Mouse (Mus musculus): ENCODE measurements at regions not wholly inside any gene's neighbourhood (a gene's known extent, or its start where the extent isn't known, plus 50 kb on each side); places are given as distances from the start of the nearest gene placed in this dataset.
"Not testable (repeated sequence)": the region's sequence is repeated elsewhere in the genome, so short reads cannot be mapped to it uniquely, and the experiment has no call there.

GRCm38 (mm10) chr1:185939914-185940313 lies 177.2 kb downstream of the Lyplal1 start:
- no peak for DNase-seq (ENCODE audit: low spot score)

- DNase-seq (ENCODE audit: low spot score), result no peak
These were observed 176.6 kb downstream of the Lyplal1 start for GRCm38 (mm10) chr1:185940511-185940910.

GRCm38 (mm10) chr1:185951163-185951562 lies 165.9 kb downstream of the Lyplal1 start:
- no peak for DNase-seq (ENCODE audit: low spot score)

GRCm38 (mm10) chr1:185955821-185956220 lies 161.3 kb downstream of the Lyplal1 start:
- DNase-seq (ENCODE audit: low spot score), result not testable (repeated sequence)

GRCm38 (mm10) chr1:185957557-185957956 lies 159.6 kb downstream of the Lyplal1 start:
- DNase-seq (ENCODE audit: low spot score), result no peak

GRCm38 (mm10) chr1:185958276-185958675 lies 158.8 kb downstream of the Lyplal1 start:
- no peak for DNase-seq (ENCODE audit: low spot score)

GRCm38 (mm10) chr1:185962606-185963005 lies 154.5 kb downstream of the Lyplal1 start:
- no peak for DNase-seq (ENCODE audit: low spot score)

- DNase-seq (ENCODE audit: low spot score), result no peak
These were observed 153.3 kb downstream of the Lyplal1 start for GRCm38 (mm10) chr1:185963773-185964172.

- DNase-seq (ENCODE audit: low spot score), result no peak
These were observed 152.7 kb downstream of the Lyplal1 start for GRCm38 (mm10) chr1:185964426-185964825.

- DNase-seq (ENCODE audit: low spot score), result no peak
These were observed 149.9 kb downstream of the Lyplal1 start for GRCm38 (mm10) chr1:185967227-185967626.

- DNase-seq (ENCODE audit: low spot score), result no peak
These were observed 149.3 kb downstream of the Lyplal1 start for GRCm38 (mm10) chr1:185967816-185968215.

GRCm38 (mm10) chr1:185968642-185969041 lies 148.5 kb downstream of the Lyplal1 start:
- no peak for DNase-seq (ENCODE audit: low spot score)

- peak; percentile 17 for DNase-seq (ENCODE audit: low spot score)
These were observed 147.9 kb downstream of the Lyplal1 start for GRCm38 (mm10) chr1:185969231-185969630.

- no peak for DNase-seq (ENCODE audit: low spot score)
These were observed 140.0 kb downstream of the Lyplal1 start for GRCm38 (mm10) chr1:185977075-185977474.

GRCm38 (mm10) chr1:185989432-185989831 lies 127.7 kb downstream of the Lyplal1 start:
- DNase-seq (ENCODE audit: low spot score), result no peak

GRCm38 (mm10) chr1:186000066-186000465 lies 117.0 kb downstream of the Lyplal1 start:
- DNase-seq (ENCODE audit: low spot score), result not testable (repeated sequence)

- no peak for DNase-seq (ENCODE audit: low spot score)
These were observed 103.7 kb downstream of the Lyplal1 start for GRCm38 (mm10) chr1:186013413-186013812.

- no peak for DNase-seq (ENCODE audit: low spot score)
These were observed 102.9 kb downstream of the Lyplal1 start for GRCm38 (mm10) chr1:186014166-186014565.

GRCm38 (mm10) chr1:186015831-186016561 lies 101.1 kb downstream of the Lyplal1 start:
- DNase-seq (ENCODE audit: low spot score), result no peak

GRCm38 (mm10) chr1:186017547-186017946 lies 99.6 kb downstream of the Lyplal1 start:
- DNase-seq (ENCODE audit: low spot score), result no peak

GRCm38 (mm10) chr1:186019511-186019910 lies 97.6 kb downstream of the Lyplal1 start:
- DNase-seq (ENCODE audit: low spot score), result no peak

GRCm38 (mm10) chr1:186031951-186032350 lies 85.2 kb downstream of the Lyplal1 start:
- DNase-seq (ENCODE audit: low spot score), result no peak

- DNase-seq (ENCODE audit: low spot score), result no peak
These were observed 82.7 kb downstream of the Lyplal1 start for GRCm38 (mm10) chr1:186034443-186034842.
